Mouse (Mus musculus) lung, postnatal 0 days (tissue): ENCODE measurements around the gene Kcnj9.

ENCODE experiments used
- CTCF ChIP-seq: IDR thresholded peaks from 2 replicates; pipeline ENCODE4 v1.5.1; 2016; ENCODE audit warnings: antibody characterized with exemption, mild to moderate bottlenecking
- EP300 ChIP-seq: IDR thresholded peaks from 2 replicates; pipeline ENCODE4 v1.6.1; 2016; ENCODE audit warnings: antibody characterized with exemption, mild to moderate bottlenecking, control low read depth

DNA sequence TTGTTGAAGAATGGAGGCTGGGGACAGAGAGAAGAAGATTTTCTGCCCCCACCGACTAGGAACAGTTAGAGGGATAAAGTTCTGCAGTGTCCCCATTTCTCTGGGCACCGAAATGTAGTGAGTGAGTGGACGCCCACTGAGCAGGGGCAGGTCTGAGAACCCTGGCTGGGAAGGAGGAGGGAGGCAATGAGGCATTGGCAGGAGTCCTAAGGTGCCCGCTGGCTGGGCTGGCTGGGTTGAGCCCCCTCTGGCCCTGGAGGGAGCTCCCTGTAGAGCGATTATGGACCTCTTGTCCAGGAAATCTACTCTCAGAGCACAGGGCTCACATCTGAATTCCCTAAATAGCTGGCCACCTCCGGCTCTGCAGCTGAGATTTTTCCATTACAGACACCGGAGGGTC is 29.6 kb downstream of the Kcnj9 start:
- TF ChIP-seq CTCF (no peak), EP300 (no peak)
